Mouse (Mus musculus) CH12.LX (cell line): ENCODE measurements around the gene Dpf3. TPM values are rescaled to one million over a fixed set of nuclear protein-coding genes. Genes with fewer than 3 reads are reported as not detected.

Source experiments
- DNase-seq: peaks from one replicate; pipeline ENCODE4 v3.0.0-alpha.2; 2013; ENCODE audit errors: extremely low read depth
- H3K27ac ChIP-seq: 2 replicates; pipeline ENCODE4 v1.5.1; 2012; ENCODE audit warnings: low read depth, mild to moderate bottlenecking, control low read depth, moderate library complexity; ENCODE audit not compliant: insufficient read depth
- H3K27me3 ChIP-seq: replicated peaks from 2 replicates; pipeline ENCODE3; 2012; ENCODE audit warnings: inconsistent platforms
- H3K36me3 ChIP-seq, 2 experiments: replicated peaks in 1 of 2; 2 replicates each; pipeline versions ENCODE3 to v1.6.1; 2012; ENCODE audit warnings: inconsistent platforms in 1 of 2, low read length in 1 of 2, mild to moderate bottlenecking in 1 of 2, mixed read lengths in 1 of 2, moderate library complexity in 1 of 2; ENCODE audit not compliant: control insufficient read depth in 1 of 2, insufficient read depth in 1 of 2
- H3K4me1 ChIP-seq, 2 experiments: 2 replicates each; pipeline ENCODE4 v1.6.1; 2012; ENCODE audit warnings: inconsistent platforms in 1 of 2, moderate library complexity in 1 of 2; ENCODE audit not compliant: insufficient read depth in 2 of 2, control insufficient read depth in 1 of 2
- H3K4me2 ChIP-seq: 2 replicates; pipeline ENCODE4 v1.6.1; 2012; ENCODE audit warnings: low read depth, mild to moderate bottlenecking, control low read depth; ENCODE audit not compliant: poor library complexity, insufficient read depth, severe bottlenecking
- H3K4me3 ChIP-seq, 3 experiments: fragments of 150-350 bp in 1 of 3; sonication (generic) in 1 of 3; replicated peaks in 1 of 3; 2 replicates each; pipeline versions ENCODE3 to v1.5.1; 2011 to 2012; ENCODE audit warnings: low read depth in 2 of 3, low read length in 2 of 3, mild to moderate bottlenecking in 2 of 3, moderate library complexity in 2 of 3, control low read depth in 1 of 3, improper control_type of control experiment in 1 of 3, inconsistent platforms in 1 of 3, mixed read lengths in 1 of 3; ENCODE audit not compliant: poor library complexity in 1 of 3
- H3K79me2 ChIP-seq: replicated peaks from 2 replicates; pipeline ENCODE4 v1.6.1; 2012; ENCODE audit warnings: mild to moderate bottlenecking, moderate library complexity; ENCODE audit not compliant: control insufficient read depth, poor library complexity, insufficient read depth, severe bottlenecking; ENCODE audit errors: extremely low read depth
- H3K9ac ChIP-seq: 2 replicates; pipeline ENCODE4 v1.6.1; 2012; ENCODE audit warnings: low read depth, mild to moderate bottlenecking, control low read depth, moderate library complexity; ENCODE audit not compliant: insufficient read depth
- H3K9me3 ChIP-seq: replicated peaks from 2 replicates; pipeline ENCODE3; 2012; ENCODE audit warnings: low read length, inconsistent platforms, mixed read lengths
- ELF1 ChIP-seq: IDR thresholded peaks from 2 replicates; pipeline ENCODE4 v1.6.1; 2014; ENCODE audit warnings: low read depth, mild to moderate bottlenecking, inconsistent platforms, low read length, improper control_type of control experiment
- EP300 ChIP-seq: IDR thresholded peaks from 2 replicates; pipeline ENCODE4 v1.6.1; 2011; ENCODE audit warnings: low read length, improper control_type of control experiment
- GABPA ChIP-seq: IDR thresholded peaks from 2 replicates; pipeline ENCODE4 v1.6.1; 2012; ENCODE audit warnings: low read depth, low read length, improper control_type of control experiment, inconsistent platforms; ENCODE audit not compliant: insufficient replicate concordance
- IRF4 ChIP-seq: IDR thresholded peaks from 2 replicates; pipeline ENCODE4 v1.6.1; 2014; ENCODE audit warnings: low read depth, mild to moderate bottlenecking, inconsistent platforms, low read length, improper control_type of control experiment
- JUN ChIP-seq: IDR thresholded peaks from 2 replicates; pipeline ENCODE4 v1.6.1; 2011; ENCODE audit warnings: low read depth, mild to moderate bottlenecking, low read length, improper control_type of control experiment, moderate library complexity; ENCODE audit not compliant: insufficient read depth
- MAX ChIP-seq: IDR thresholded peaks from 2 replicates; pipeline ENCODE4 v1.6.1; 2011; ENCODE audit warnings: low read length, improper control_type of control experiment
- MAZ ChIP-seq: IDR thresholded peaks from 2 replicates; pipeline ENCODE4 v1.6.1; 2012; ENCODE audit warnings: low read depth, mild to moderate bottlenecking, inconsistent platforms, low read length, improper control_type of control experiment, moderate library complexity
- MEF2A ChIP-seq: IDR thresholded peaks from 2 replicates; pipeline ENCODE4 v1.6.1; 2014; ENCODE audit warnings: low read depth, mild to moderate bottlenecking, inconsistent platforms, low read length, improper control_type of control experiment, borderline replicate concordance
- MYC ChIP-seq: IDR thresholded peaks from 2 replicates; pipeline ENCODE4 v1.6.1; 2011; ENCODE audit warnings: low read depth, mild to moderate bottlenecking, improper control_type of control experiment, low read length
- NELFE ChIP-seq: IDR thresholded peaks from 2 replicates; pipeline ENCODE4 v1.6.1; 2011; ENCODE audit warnings: low read depth, low read length, improper control_type of control experiment
- NRF1 ChIP-seq: IDR thresholded peaks from 2 replicates; pipeline ENCODE4 v1.6.1; 2014; ENCODE audit warnings: low read depth, mild to moderate bottlenecking, inconsistent platforms, low read length, improper control_type of control experiment, moderate library complexity
- PAX5 ChIP-seq: IDR thresholded peaks from 2 replicates; pipeline ENCODE4 v1.6.1; 2012; ENCODE audit warnings: low read length, inconsistent platforms, mixed read lengths
- POLR2AphosphoS2 ChIP-seq: IDR thresholded peaks from 2 replicates; pipeline ENCODE4 v1.6.1; 2011; ENCODE audit warnings: low read depth, low read length, improper control_type of control experiment
- RAD21 ChIP-seq: IDR thresholded peaks from 2 replicates; pipeline ENCODE4 v1.6.1; 2011; ENCODE audit warnings: low read depth, mild to moderate bottlenecking, low read length, improper control_type of control experiment, moderate library complexity
- RCOR1 ChIP-seq: conservative IDR thresholded peaks from 2 replicates; pipeline ENCODE4 v1.6.1; 2012; ENCODE audit warnings: low read depth, mild to moderate bottlenecking, inconsistent platforms, low read length, improper control_type of control experiment
- SMC3 ChIP-seq: IDR thresholded peaks from 2 replicates; pipeline ENCODE4 v1.6.1; 2011; ENCODE audit warnings: low read depth, low read length, improper control_type of control experiment
- TBP ChIP-seq: conservative IDR thresholded peaks from 2 replicates; pipeline ENCODE4 v1.6.1; 2011; ENCODE audit warnings: low read depth, low read length, improper control_type of control experiment
- TCF12 ChIP-seq: IDR thresholded peaks from 2 replicates; pipeline ENCODE4 v1.6.1; 2014; ENCODE audit warnings: low read depth, mild to moderate bottlenecking, inconsistent platforms, low read length, improper control_type of control experiment
- UBTF ChIP-seq: IDR thresholded peaks from 2 replicates; pipeline ENCODE4 v1.6.1; 2012; ENCODE audit warnings: low read depth, mild to moderate bottlenecking, inconsistent platforms, low read length, improper control_type of control experiment, moderate library complexity
- USF1 ChIP-seq: IDR thresholded peaks from 2 replicates; pipeline ENCODE4 v1.6.1; 2014; ENCODE audit warnings: low read depth, mild to moderate bottlenecking, inconsistent platforms, low read length, improper control_type of control experiment
- USF2 ChIP-seq: conservative IDR thresholded peaks from 2 replicates; pipeline ENCODE4 v1.6.1; 2011; ENCODE audit warnings: low read depth, low read length, improper control_type of control experiment
- ZC3H11A ChIP-seq: IDR thresholded peaks from 2 replicates; pipeline ENCODE4 v1.6.1; 2012; ENCODE audit warnings: low read depth, mild to moderate bottlenecking, inconsistent platforms, low read length, improper control_type of control experiment
- ZKSCAN1 ChIP-seq: IDR thresholded peaks from 2 replicates; pipeline ENCODE4 v1.6.1; 2012; ENCODE audit warnings: low read depth, inconsistent platforms, low read length, improper control_type of control experiment, borderline replicate concordance
- ZMIZ1 ChIP-seq: IDR thresholded peaks from 2 replicates; pipeline ENCODE4 v1.6.1; 2012; ENCODE audit warnings: low read depth, mild to moderate bottlenecking, inconsistent platforms, low read length, improper control_type of control experiment
- ZNF384 ChIP-seq: IDR thresholded peaks from 2 replicates; pipeline ENCODE4 v1.6.1; 2012; ENCODE audit warnings: low read depth, low read length, improper control_type of control experiment, inconsistent platforms
- dilution Hi-C: fragments of 300-500 bp; cut with MboI; formaldehyde crosslinking; loops from 2 replicates; pipeline ENCODE4 v1.14.3; 2020; ENCODE audit warnings: low sequenced_read_pairs; ENCODE audit not compliant: extremely low pct_unique_long_range_greater_than_20kb, extremely low pct_ligation_motif_present
- in situ Hi-C: fragments of 300-500 bp; cut with MboI; formaldehyde crosslinking; loops from 3 replicates; pipeline ENCODE4 v1.14.3; 2019; ENCODE audit warnings: low sequenced_read_pairs, low pct_ligation_motif_present, low pct_unique_long_range_greater_than_20kb, mixed read lengths
- polyA plus RNA-seq: library from polyadenylated mRNA; unstranded; fragments of >175 nt; gene quantifications from 2 replicates; pipeline ENCODE4 v1.2.1, GENCODE M21; 2012; ENCODE audit warnings: low read depth; ENCODE audit not compliant: insufficient read length
- total RNA-seq, 2 experiments: library from RNA; depleted of rRNA; stranded (reverse); fragments of 300-350 nt in 1 of 2; fragments of >200 nt in 1 of 2; gene quantifications; 2 replicates each; pipeline ENCODE4 v1.2.3; 2012 to 2014

Dpf3 gene
- total and polyA plus RNA-seq, 3 experiments = 0.42 to 1.2 (median 1.2) TPM

GRCm38 (mm10) chr12:83352640-83353039 is 134.9 kb downstream of the Dpf3 start:
- H3K79me2 ChIP-seq = no peaks in the 10 kb centered on the region
- no peaks in the 10 kb centered on the region for H3K4me1 ChIP-seq
- no peak overlapping the region for H3K4me3 ChIP-seq
- no peak overlapping the region for H3K27ac ChIP-seq
- TF ChIP-seq MYC (no peak), EP300 (no peak), GABPA (no peak), JUN (no peak), UBTF (no peak), ZMIZ1 (no peak), NELFE (no peak), POLR2AphosphoS2 (no peak), MAZ (no peak), MEF2A (no peak), SMC3 (no peak), USF1 (no peak), PAX5 (no peak), TBP (no peak)
- in situ Hi-C loops (no loop called here), dilution Hi-C loops (no loop called here)
- H3K36me3 ChIP-seq = no peaks in the 10 kb centered on the region
- no peaks in the 10 kb centered on the region for H3K9me3 ChIP-seq
- no peak overlapping the region for H3K4me2 ChIP-seq
- no peaks in the 10 kb centered on the region for H3K27me3 ChIP-seq
- H3K9ac ChIP-seq = no peak overlapping the region
- no peak for DNase-seq

DNA sequence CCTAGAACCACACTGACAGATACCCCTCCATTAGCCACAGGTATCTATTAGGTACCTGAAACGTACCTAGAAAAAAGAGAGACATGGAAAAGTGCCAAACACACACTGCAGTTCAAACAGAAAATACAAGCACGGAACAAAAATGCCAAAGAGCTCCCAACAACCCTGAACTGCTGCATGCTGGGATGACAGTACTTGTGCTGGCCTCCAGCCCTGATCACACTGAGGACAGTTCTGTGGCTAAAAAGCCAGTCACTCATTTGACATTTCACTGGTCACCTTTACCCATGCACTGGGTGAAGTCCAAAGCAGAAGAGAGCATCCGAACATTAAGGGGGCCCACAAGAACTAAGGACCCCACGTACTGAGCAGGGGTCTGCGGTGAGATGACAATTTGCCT is 137.8 kb downstream of the Dpf3 start:
- dilution Hi-C loops = no loop called here

More for the DNA sequence above, 137.8 kb downstream of the Dpf3 start:
- DNase-seq = no peak
- Histone ChIP-seq H3K27me3 (no peaks in the 10 kb centered on the region), H3K79me2 (no peaks in the 10 kb centered on the region), H3K9me3 (no peaks in the 10 kb centered on the region), H3K4me3 (no peak overlapping the region), H3K9ac (no peak overlapping the region)
- in situ Hi-C loops = no loop called here
- TF ChIP-seq RAD21 (no peak), MAZ (no peak), TCF12 (no peak), MAX (no peak), MEF2A (no peak), EP300 (no peak), JUN (no peak), USF1 (no peak), ZKSCAN1 (no peak), USF2 (no peak), NRF1 (no peak), RCOR1 (no peak), PAX5 (no peak), MYC (no peak), ELF1 (no peak), SMC3 (no peak), POLR2AphosphoS2 (no peak), IRF4 (no peak), ZC3H11A (no peak), ZNF384 (no peak)
- TF ChIP-seq, all 38 proteins: peak for 0
- Histone ChIP-seq H3K4me2 (no peak overlapping the region), H3K36me3 (no peaks in the 10 kb centered on the region), H3K4me1 (no peaks in the 10 kb centered on the region), H3K27ac (no peak overlapping the region)
